Mouse (Mus musculus): ENCODE measurements around the gene Peli1. TPM values are rescaled to one million over a fixed set of nuclear protein-coding genes. Genes with fewer than 3 reads are reported as not detected.
A peak's percentile ranks its signal among the peaks of the same experiment; 100 is the strongest.

Peli1 gene
- total RNA-seq (2015; ENCODE audit: low replicate concordance) (17.5 and 28.0 TPM in 2 replicates), total RNA-seq (2017; ENCODE audit: low replicate concordance) (26.2 and 28.4 TPM in 2 replicates)

DNA sequence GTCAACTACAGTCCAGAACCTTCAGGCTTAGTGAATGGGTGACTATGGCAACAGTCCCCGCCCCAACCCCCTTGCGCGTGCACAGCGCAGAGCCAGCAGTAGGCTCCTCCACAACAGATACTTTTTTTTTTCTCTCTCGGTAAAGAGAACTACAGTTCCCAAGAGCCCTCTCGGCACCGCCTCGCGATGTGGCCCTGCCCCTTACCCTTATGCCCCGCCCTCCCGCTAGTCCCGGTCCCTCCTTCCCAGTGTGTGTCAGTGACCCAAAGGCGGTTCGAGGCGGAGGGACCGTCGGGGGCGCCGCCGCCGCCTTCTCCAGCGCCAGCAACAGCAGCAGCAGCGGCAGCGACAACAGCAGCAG, at the start of gene Peli1:
Peli1 (plus strand) TSS at position 225 of the 361 bp plus-strand sequence.
- ATAC-seq (replicated peaks; ENCODE audit: low FRiP score, poor library complexity, severe bottlenecking) = peak; percentile 98

DNA sequence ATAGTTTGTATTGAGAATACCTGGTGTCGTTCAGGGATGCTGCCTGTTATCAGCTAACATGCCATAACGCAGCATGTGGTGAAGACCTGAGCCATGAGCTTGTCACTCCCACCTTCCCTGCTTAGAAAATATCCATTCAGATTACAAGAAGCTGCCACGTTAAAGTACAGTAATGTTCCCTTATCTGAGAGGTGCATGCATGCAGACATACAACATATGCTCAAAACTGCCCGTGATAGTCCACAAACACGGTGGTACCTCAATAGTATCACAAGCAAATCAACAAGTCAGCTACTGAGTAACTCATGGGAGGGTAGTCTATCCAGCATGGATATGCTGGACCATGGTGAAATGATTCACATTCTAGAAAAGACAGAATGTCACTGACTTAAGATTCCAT, 48.5 kb upstream of the Peli1 start:
- no peak for ATAC-seq (replicated peaks; ENCODE audit: low FRiP score, poor library complexity, severe bottlenecking)

DNA sequence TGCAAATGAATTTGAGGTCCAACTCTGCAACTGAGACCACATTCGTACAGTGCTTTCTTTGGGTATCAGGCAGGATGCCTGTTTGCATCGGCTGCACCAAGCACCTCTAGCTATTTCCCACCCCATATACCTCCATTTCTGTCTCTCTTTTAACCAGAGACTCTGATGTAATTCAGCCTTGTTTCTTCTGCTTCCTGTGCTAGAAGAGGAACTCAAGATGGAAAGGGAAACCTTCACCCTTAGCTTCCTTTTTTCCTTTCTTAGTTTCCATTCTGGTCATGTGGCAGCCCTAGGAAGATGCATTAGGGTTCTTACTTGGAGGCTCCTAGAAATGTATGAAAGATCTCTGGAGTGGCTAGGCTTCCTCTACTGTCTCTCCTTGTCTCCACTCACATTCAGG, 44.9 kb upstream of the Peli1 start:
- ATAC-seq (replicated peaks; ENCODE audit: low FRiP score, poor library complexity, severe bottlenecking) = no peak

DNA sequence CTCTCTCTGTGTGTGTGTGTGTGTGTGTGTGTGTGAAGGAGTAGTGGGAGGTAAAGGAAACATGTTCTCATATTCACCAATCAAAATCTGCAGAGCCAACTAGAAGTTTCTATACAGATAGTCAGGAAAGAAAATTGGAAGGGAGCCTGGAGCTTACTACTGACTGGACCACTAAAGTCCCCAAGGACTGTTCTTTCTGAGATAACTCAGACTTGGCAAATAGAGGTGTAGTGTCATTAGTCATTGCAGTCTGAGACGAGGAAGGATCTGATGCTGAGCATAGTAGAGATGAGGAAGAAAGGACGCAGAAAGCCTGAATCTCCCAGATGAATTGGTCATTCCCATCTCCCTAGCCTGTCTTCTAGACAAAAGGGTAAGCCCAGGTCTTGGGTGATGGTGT, 43.2 kb upstream of the Peli1 start:
- ATAC-seq (replicated peaks; ENCODE audit: low FRiP score, poor library complexity, severe bottlenecking) = no peak

DNA sequence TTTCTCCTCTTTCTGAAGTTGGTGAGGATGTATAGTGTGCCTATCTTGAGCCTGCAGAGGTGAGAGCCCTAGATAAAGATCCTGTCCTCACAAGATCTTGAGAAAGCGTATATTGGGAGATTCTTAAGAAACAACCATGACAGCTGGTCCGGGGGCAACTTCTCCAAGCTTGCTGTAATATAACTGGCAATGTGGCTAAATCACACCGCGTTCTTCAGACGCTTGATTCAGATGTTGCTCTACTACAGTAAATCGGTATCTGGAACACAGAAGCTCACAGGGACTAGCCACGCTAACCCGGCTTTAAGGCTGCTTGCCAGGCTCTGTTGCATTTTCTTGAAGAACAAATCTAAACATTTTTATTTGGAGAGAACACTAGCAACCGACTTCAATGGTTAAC, 39.4 kb upstream of the Peli1 start:
- ATAC-seq (replicated peaks; ENCODE audit: low FRiP score, poor library complexity, severe bottlenecking) = no peak

DNA sequence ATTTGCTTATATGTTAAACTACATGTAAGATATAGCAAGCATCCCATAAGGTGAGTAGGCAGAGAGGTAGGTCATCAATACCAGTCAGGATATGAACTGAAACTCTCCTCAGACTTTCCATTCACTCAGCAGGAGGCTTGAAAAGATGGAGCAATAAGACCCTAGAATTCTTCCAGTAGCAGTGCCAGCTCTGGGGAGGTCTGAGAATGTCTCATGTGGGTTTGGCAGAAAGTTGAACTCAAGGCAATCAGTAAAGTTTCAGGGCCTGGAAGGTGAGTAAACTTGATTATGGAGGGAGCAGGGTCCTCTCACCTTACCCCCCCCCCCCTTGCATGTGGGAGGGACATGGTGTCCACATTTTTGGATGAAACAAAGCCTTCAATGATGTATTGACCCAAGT, 36.5 kb upstream of the Peli1 start:
- no peak for ATAC-seq (replicated peaks; ENCODE audit: low FRiP score, poor library complexity, severe bottlenecking)

DNA sequence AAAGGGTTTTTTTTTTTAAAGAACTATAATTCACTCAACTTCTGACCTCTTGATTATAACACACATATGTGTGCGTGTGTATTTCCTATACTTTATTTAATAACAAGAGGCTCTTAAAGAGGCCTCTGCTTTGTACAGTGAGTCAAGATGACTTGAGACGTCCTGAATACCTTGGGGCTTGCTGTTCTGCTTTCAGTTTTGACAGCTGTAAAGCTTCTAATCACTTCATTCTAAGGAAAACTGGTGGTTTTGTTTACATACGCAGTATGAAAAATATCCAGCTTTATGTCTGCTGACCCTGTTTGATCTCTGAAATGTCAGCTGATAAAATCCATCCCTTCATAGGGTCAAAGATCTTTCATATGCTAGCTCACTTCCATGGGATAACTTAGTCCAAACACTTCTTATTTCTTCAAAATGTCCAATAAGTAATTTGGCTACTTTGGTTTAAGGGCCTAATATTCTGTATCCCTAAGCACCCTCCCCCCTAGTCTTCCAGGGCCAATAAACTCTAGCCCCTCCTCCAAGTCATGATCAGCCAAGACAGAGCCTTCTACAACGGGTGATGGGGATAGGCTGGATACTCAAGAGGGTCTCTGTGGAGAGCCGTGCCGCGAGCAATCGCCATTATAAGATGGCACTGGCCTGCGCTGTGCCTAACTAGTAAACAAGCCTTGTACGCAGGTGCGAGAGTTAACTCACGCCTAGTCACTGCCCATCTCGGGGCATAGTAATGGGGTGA, 34.8 kb upstream of the Peli1 start:
- no peak for ATAC-seq (replicated peaks; ENCODE audit: low FRiP score, poor library complexity, severe bottlenecking)

DNA sequence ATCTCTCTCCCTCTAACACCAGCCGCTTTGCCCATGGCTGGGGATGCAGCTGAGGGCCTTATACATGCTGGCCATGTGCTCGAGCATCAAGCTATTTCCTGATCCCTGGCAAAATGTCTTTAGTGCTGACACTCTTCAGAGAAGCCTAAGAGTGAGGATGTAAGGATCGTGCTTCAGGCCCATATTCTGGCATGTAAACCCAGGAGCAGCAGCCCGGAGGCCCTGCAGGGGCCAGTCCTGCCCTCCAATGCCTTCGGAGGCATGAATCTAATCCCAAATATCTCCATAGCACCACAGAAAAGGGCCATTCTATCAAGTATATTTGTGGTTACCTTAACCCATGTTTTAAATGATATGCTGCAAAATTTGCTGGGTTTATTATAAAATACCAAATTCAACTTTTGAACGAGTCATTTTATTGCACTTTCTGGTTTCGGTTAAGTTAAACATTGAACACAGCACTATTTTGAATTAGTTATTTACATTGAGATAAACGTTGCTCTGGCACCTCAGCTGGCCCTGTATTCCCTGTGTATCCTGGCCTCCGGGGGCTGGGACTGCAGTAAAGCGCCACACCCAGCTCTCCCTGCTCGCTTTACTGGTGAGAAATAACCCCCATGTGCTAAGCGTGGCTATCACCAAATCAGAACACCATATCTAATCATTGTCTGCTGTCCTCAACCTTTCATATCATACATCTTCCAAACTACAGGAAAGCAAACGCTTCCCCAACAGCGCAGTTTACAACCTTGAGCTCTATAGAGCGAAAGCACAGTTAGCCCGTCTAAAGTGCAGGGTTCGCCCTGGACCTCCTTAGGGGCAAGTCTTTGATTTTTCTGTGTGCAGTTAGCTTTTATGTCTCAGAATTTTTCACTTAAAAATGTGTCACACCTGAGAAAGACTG, 33.3 kb upstream of the Peli1 start:
- no peak for ATAC-seq (replicated peaks; ENCODE audit: low FRiP score, poor library complexity, severe bottlenecking)

DNA sequence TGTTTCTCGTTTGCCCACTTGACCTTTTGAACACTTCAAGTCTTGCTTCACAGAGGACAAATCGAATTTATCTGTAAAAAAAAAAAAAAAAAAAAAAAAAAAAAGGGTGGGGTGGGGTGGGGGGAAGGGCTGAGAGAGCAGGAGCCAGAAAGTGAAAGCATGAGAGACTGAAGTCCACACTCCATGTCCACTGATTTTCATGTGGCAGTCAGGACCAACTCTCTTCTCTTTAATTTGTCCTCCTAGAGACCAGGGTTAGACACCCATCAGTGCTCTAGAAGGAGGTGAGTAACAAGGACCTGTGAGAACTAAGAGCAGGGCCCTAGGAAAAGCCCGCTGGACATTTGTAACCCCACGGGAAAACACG, 32.7 kb upstream of the Peli1 start:
- no peak for ATAC-seq (replicated peaks; ENCODE audit: low FRiP score, poor library complexity, severe bottlenecking)

DNA sequence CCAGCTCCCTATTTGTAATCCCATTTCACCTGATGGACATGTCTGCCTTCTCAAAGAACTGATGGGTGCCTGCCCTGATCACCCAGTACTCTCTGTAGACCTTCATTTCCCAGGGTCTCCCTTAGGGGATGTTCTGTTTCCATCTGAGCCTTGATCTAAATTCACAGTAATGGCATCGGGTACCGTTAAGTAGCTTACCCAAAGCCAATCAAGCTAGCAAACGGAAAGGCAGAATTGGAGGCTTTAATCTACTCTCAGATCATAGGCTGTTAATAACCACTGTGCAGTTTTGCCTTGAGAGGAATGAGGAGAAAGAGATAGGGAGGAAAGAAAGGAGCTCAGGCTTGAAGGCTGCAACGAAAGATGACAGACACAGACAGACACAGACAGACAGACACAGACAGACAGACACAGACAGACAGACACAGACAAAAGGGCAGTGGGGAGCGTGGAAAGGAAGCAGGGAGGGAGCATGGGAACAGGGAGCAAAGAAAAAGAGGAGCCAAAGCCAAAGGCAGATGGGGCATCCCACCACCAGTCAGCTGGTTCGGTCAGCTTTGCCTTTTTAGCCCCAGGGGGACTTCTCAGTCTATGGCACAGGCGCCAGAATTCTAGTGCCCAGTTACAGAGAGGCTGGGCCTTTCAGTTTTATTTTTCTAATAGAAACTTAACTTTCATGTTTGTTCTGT, 30.6 kb upstream of the Peli1 start:
- no peak for ATAC-seq (replicated peaks; ENCODE audit: low FRiP score, poor library complexity, severe bottlenecking)

DNA sequence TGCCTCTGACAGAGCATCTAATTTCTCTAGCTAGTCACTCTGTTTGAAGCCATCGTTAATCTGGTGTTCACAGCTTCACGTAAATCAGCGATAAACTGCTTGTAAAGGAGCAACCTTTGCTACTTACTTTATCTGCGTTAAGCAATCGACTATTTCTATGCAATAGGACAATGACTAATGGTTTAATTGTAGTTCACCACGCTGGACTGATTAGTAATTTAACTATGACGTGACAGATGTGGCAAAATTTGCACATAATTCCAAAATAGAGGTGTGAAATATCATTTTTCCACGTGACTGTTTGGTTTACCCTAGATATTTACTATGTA, 30.1 kb upstream of the Peli1 start:
- ATAC-seq (replicated peaks; ENCODE audit: low FRiP score, poor library complexity, severe bottlenecking) = no peak

DNA sequence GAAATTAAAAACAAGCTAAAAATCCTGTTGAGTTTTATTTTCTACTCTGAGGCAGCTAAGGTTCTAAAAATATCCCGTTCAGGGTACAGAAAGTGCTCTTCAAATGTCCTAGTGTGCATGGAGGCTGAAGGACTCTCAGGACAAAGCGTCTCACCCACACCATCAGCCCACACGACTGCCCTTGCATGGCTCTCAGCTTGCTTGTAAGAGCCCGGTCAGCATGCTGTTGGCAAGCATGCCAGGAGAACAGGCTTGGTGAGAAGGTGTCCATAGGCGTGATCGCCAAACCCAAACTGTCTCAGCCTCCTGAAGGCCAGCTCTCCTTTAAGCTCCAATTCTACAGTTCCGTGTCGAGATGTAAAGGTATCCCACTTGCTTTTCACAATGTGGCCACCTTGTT, 29.7 kb upstream of the Peli1 start:
- no peak for ATAC-seq (replicated peaks; ENCODE audit: low FRiP score, poor library complexity, severe bottlenecking)

DNA sequence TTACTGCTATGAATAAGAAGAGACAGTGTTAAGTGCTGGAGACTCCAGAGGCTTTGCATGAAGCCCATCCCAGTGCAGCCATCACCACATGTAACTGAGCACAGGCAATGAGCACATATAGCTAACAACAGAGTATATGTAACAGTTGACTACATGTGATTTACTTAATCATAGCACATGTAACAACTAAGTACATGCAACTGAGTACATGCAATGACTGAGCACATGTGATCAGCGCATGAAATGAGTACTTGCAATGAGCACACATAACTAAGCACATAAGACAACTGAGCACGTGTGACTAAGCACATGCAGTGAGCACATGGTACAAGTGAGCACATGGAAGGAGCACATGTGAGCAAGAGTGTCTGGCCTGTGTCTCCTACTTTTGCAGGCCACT, 29.0 kb upstream of the Peli1 start:
- no peak for ATAC-seq (replicated peaks; ENCODE audit: low FRiP score, poor library complexity, severe bottlenecking)

DNA sequence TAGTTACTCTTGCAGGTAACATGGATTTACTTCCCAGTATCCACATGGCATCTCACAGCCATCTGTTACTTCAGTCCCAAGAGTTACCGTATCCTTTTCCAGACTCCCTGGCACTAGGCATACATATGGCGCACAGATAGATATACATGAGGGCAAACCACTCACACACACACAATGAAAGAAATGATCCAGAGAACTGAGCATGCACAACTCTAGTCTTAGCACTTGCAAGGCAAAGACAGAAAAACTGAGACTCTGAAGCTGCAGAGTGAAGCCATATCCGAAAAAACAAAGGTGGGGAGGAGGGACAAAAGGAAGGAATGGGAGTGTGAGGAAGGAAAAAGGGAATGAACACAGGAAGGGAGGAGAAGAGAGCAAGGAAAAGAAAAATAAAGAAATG, 27.8 kb upstream of the Peli1 start:
- ATAC-seq (replicated peaks; ENCODE audit: low FRiP score, poor library complexity, severe bottlenecking) = no peak

DNA sequence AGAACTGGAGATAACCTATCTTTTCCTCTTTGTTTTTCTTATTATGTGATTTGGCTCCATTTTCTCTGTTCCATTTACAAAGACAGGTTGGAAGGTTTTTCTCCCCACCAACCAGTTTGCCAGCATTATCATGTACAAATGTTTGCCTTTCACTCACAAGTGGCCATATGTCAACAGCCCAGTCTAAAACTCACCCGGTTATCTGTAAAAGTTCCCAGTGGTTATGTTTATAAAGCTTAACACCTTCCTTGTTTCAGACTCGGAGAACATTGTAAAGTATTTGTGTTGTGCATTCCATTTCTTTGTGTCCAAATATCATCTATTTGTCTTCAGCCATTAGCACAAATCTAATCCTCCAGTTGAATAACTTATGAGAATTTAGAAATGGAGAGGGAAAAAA, 11.7 kb upstream of the Peli1 start:
- ATAC-seq (replicated peaks; ENCODE audit: low FRiP score, poor library complexity, severe bottlenecking) = no peak

DNA sequence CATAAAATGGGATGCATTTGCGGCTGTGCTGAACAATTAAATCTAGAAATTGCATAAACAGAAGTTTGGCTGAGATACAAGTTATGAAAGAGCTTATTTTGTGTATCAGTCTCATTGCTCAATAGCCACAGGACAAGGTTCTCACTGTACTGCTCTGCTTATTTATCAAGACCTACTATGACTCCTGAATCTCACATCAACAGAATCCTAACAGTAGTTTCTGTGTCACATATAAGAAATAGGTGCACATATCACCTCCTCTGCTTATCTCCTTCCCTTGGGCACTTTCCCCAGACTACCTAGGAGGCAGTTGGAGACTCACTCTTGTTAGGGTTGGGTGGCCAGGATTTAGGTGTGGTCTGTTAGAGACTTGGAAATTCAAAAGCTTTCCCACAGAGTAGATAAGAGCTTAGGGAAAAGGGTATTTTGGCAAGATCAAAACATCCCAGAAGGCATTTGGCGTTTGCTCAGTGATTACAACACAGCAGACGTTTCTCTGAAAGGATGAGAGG, 11.2 kb upstream of the Peli1 start:
- ATAC-seq (replicated peaks; ENCODE audit: low FRiP score, poor library complexity, severe bottlenecking) = no peak

DNA sequence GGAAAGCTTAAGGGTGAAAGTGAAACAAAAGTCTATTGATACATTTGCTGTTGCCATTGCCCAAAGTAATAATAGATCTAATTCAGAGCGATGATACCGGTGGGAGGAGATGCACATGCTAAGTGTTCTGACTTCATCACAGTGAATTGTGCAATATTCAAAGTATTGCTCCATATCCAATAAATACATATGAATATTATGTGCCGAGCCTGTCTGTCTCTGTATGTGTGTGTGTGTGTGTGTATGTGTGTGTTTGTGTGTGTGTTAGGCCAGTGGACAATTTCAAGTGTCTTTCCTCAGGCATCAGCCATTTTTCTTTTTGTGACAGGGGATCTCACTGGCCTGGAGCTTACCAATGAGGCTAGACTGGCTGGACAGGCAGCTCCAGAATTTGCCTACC, 9.9 kb upstream of the Peli1 start:
- no peak for ATAC-seq (replicated peaks; ENCODE audit: low FRiP score, poor library complexity, severe bottlenecking)

DNA sequence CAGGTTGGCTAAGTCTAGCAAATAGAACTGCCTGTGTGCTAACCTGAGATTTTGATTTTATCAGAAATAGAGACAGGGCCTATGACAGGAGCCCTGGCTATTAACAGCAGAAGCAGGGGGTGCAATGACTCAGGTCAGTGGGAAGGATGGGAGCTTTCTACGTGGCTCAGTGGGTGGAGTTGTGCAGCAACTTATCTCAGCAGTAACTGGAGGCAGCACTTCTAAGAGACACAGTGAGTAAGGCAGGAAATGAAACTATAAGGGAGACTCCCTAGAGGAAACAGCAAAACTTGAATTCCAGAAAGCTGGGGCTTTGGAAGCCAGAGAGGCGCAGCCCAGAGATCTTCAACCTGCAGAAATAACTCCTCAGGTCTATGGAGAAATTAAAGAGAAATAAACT, 8.4 kb upstream of the Peli1 start:
- peak; percentile 86 for ATAC-seq (replicated peaks; ENCODE audit: low FRiP score, poor library complexity, severe bottlenecking)

DNA sequence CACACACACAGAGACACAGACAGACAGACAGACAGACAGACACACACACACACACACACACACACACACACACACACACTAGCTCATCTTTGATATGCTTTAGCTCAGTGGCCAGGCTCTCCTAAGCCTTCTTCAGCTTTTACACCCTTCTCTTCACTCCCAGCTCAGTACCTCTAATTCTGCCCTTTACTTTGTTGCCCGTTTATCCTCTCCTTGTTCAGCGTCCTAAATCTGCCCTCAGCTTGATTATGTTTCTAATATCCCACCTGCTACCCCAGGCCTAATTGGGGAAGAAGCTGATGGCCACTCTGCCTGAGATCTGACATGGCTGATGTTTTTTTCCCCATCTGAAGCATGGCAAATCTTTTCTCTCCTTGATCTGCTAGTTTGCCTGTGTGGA, 2.7 kb upstream of the Peli1 start:
- ATAC-seq (replicated peaks; ENCODE audit: low FRiP score, poor library complexity, severe bottlenecking) = no peak

DNA sequence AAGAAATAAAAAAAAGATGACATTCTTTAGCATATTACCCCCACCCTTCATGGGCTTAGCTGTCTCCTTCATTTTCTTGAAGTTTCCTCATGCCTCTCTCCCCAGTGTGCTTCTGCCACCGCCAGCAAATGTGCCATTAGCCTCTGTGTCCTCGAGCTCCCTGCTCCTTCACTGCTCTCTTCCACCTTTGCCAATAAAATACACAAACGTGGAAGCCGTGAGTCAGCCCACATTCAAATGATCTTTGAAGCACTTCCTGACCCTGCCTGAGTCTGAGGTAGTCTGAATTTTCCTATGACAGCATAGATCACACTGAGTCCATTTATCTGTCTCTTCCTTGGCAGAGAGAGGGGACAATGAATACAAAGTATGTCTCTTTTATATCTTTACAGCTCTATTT, 1.5 kb upstream of the Peli1 start:
- no peak for ATAC-seq (replicated peaks; ENCODE audit: low FRiP score, poor library complexity, severe bottlenecking)

Measured in erythroblast, adult 5-6 weeks (primary cell).